Mouse (Mus musculus) lung, embryonic 14.5 days (tissue): ENCODE data around the gene Traf3ip3. TPM values are rescaled to one million over a fixed set of nuclear protein-coding genes. Genes with fewer than 3 reads are reported as not detected.

ENCODE experiments used
- ATAC-seq: fragments of 200-750 bp; cut with Nextera tagmentation; 2 replicates; pipeline ENCODE4 v1.8.0; 2017; ENCODE audit warnings: mild to moderate bottlenecking, moderate TSS enrichment, moderate library complexity; ENCODE audit not compliant: insufficient read depth
- DNase-seq: peaks from one replicate; pipeline ENCODE4 v3.0.0-alpha.2; 2015
- H3K27ac ChIP-seq: fragments of 300-500 bp; sonication (generic); 2 replicates; pipeline ENCODE4 v1.5.1; 2014; ENCODE audit warnings: low read depth, mild to moderate bottlenecking, moderate library complexity
- H3K27me3 ChIP-seq: fragments of 300-500 bp; sonication (generic); 2 replicates; pipeline ENCODE4 v1.6.1; 2014; ENCODE audit warnings: low read length, control low read depth; ENCODE audit not compliant: insufficient read depth
- H3K36me3 ChIP-seq: fragments of 300-500 bp; sonication (generic); 2 replicates; pipeline ENCODE4 v1.6.1; 2014; ENCODE audit warnings: control low read depth; ENCODE audit not compliant: insufficient read depth
- H3K4me1 ChIP-seq: fragments of 300-500 bp; sonication (generic); 2 replicates; pipeline ENCODE4 v1.6.1; 2014; ENCODE audit warnings: antibody characterized with exemption, control low read depth; ENCODE audit not compliant: insufficient read depth
- H3K4me2 ChIP-seq: fragments of 300-500 bp; sonication (generic); 2 replicates; pipeline ENCODE4 v1.6.1; 2014; ENCODE audit warnings: mild to moderate bottlenecking
- H3K4me3 ChIP-seq: fragments of 300-500 bp; sonication (generic); 2 replicates; pipeline ENCODE4 v1.5.1; 2014; ENCODE audit warnings: low read depth, low read length
- H3K9ac ChIP-seq: fragments of 300-500 bp; sonication (generic); 2 replicates; pipeline ENCODE4 v1.6.1; 2014
- H3K9me3 ChIP-seq: fragments of 300-500 bp; sonication (generic); 2 replicates; pipeline ENCODE4 v1.6.1; 2016; ENCODE audit warnings: low read depth, low read length, control low read depth
- CTCF ChIP-seq: IDR thresholded peaks from 2 replicates; pipeline ENCODE4 v1.5.1; 2016; ENCODE audit warnings: antibody characterized with exemption, low read depth
- WGBS: fragments of 180-500 bp; shearing (Covaris S2); extraction: QIAGEN DNeasy Blood & Tissue Kit; methylation state at CpG from one replicate; pipeline ENCODE4 v1.1.7; 2014; 5-methylcytosine and 5-hydroxymethylcytosine counted together
- polyA plus RNA-seq: library from polyadenylated mRNA; unstranded; fragments of >200 nt; fragmentation: Nextera tagmentation; extraction: Ambion mirVana; gene quantifications from 2 replicates; pipeline ENCODE4 v1.2.1, GENCODE M21; 2014

The Traf3ip3 gene
- polyA plus RNA-seq, 1 experiment from 2014 or later: 1.9 TPM

GRCm38 (mm10) chr1:193195169-193195810 is 6.2 kb downstream of the Traf3ip3 start:
- Histone ChIP-seq H3K4me3 (no peak overlapping the region), H3K9ac (no peak overlapping the region), H3K4me2 (no peak overlapping the region), H3K9me3 (no peaks in the 10 kb centered on the region), H3K36me3 (no peaks in the 10 kb centered on the region), H3K4me1 (peaks cover 2% of the 10 kb centered on the region), H3K27me3 (no peaks in the 10 kb centered on the region), H3K27ac (no peak overlapping the region)
- WGBS: 59% methylated on average over 3 of the region's 3 CpGs
- DNase-seq: no peak
- ATAC-seq: no peak
- TF ChIP-seq CTCF: no peak

- no peaks in the 10 kb centered on the region for H3K27me3 ChIP-seq
- ATAC-seq (no peak), DNase-seq (no peak)
- no peak for TF ChIP-seq CTCF
- 79% methylated on average over 3 of the region's 3 CpGs for WGBS
- no peak overlapping the region for H3K27ac ChIP-seq
- H3K9me3 ChIP-seq: no peaks in the 10 kb centered on the region
- H3K4me1 ChIP-seq: peaks cover 9% of the 10 kb centered on the region
- no peaks in the 10 kb centered on the region for H3K36me3 ChIP-seq
- H3K9ac ChIP-seq: no peak overlapping the region
- H3K4me2 ChIP-seq: no peak overlapping the region
- no peak overlapping the region for H3K4me3 ChIP-seq
Observed at GRCm38 (mm10) chr1:193194416-193195140, 6.9 kb downstream of the Traf3ip3 start.

- DNase-seq (no peak), ATAC-seq (no peak)
- 76% methylated on average over 7 of the region's 7 CpGs for WGBS
- no peak for TF ChIP-seq CTCF
- H3K9ac ChIP-seq: no peak overlapping the region
- H3K9me3 ChIP-seq: no peaks in the 10 kb centered on the region
- no peaks in the 10 kb centered on the region for H3K36me3 ChIP-seq
- no peak overlapping the region for H3K4me2 ChIP-seq
- no peaks in the 10 kb centered on the region for H3K27me3 ChIP-seq
- H3K4me3 ChIP-seq: no peak overlapping the region
- peaks cover 13% of the 10 kb centered on the region for H3K4me1 ChIP-seq
- peak overlapping the region; percentile 54; the same call in 1 of the 2 replicates for H3K27ac ChIP-seq
Observed at GRCm38 (mm10) chr1:193191675-193192283, 9.7 kb downstream of the Traf3ip3 start.

GRCm38 (mm10) chr1:193189771-193190170 is 11.7 kb downstream of the Traf3ip3 start:
- TF ChIP-seq CTCF: no peak
- H3K4me1 ChIP-seq: peaks cover 13% of the 10 kb centered on the region
- WGBS: 35% methylated on average over 3 of the region's 3 CpGs
- H3K27ac ChIP-seq: peak overlapping the region; percentile 87; the same call in 1 of the 2 replicates
- ATAC-seq: peak; percentile 16; the same call in 1 of the 2 replicates
- H3K36me3 ChIP-seq: no peaks in the 10 kb centered on the region
- no peaks in the 10 kb centered on the region for H3K9me3 ChIP-seq
- H3K27me3 ChIP-seq: no peaks in the 10 kb centered on the region
- H3K4me2 ChIP-seq: no peak overlapping the region
- H3K9ac ChIP-seq: no peak overlapping the region
- peak; percentile 30 for DNase-seq
- no peak overlapping the region for H3K4me3 ChIP-seq

GRCm38 (mm10) chr1:193189151-193189621 is 12.3 kb downstream of the Traf3ip3 start:
- ATAC-seq (peak; percentile 95), DNase-seq (peak; percentile 78)
- no peak overlapping the region for H3K4me3 ChIP-seq
- no peak for TF ChIP-seq CTCF
- 10% methylated on average over 9 of the region's 9 CpGs for WGBS
- H3K27ac ChIP-seq: peak overlapping the region; percentile 87
- no peak overlapping the region for H3K9ac ChIP-seq
- no peaks in the 10 kb centered on the region for H3K27me3 ChIP-seq
- no peaks in the 10 kb centered on the region for H3K36me3 ChIP-seq
- peaks cover 13% of the 10 kb centered on the region for H3K4me1 ChIP-seq
- peak overlapping the region; percentile 24; the same call in 1 of the 2 replicates for H3K4me2 ChIP-seq
- no peaks in the 10 kb centered on the region for H3K9me3 ChIP-seq

GRCm38 (mm10) chr1:193188257-193188656 is 13.2 kb downstream of the Traf3ip3 start:
- no peaks in the 10 kb centered on the region for H3K36me3 ChIP-seq
- TF ChIP-seq CTCF: no peak
- H3K4me1 ChIP-seq: peaks cover 13% of the 10 kb centered on the region
- ATAC-seq (no peak), DNase-seq (peak; percentile 37)
- no peaks in the 10 kb centered on the region for H3K9me3 ChIP-seq
- H3K4me2 ChIP-seq: no peak overlapping the region
- no peaks in the 10 kb centered on the region for H3K27me3 ChIP-seq
- no peak overlapping the region for H3K4me3 ChIP-seq
- H3K9ac ChIP-seq: no peak overlapping the region
- H3K27ac ChIP-seq: peak overlapping the region; percentile 87
- WGBS: 52% methylated on average over 6 of the region's 6 CpGs

GRCm38 (mm10) chr1:193181104-193181503 is 20.4 kb downstream of the Traf3ip3 start:
- H3K4me1 ChIP-seq: no peaks in the 10 kb centered on the region
- no peaks in the 10 kb centered on the region for H3K36me3 ChIP-seq
- DNase-seq (no peak), ATAC-seq (no peak)
- WGBS: 68% methylated on average over 3 of the region's 3 CpGs
- no peak overlapping the region for H3K27ac ChIP-seq
- H3K9ac ChIP-seq: no peak overlapping the region
- no peak overlapping the region for H3K4me2 ChIP-seq
- H3K27me3 ChIP-seq: no peaks in the 10 kb centered on the region
- H3K4me3 ChIP-seq: no peak overlapping the region
- no peaks in the 10 kb centered on the region for H3K9me3 ChIP-seq
- no peak for TF ChIP-seq CTCF
